In genomic region chr8:117672558-117672957, GRCm38 (mm10) we compare ENCODE assay signal across 28 mouse cellular contexts. TPM values are rescaled to one million over a fixed set of nuclear protein-coding genes. Genes with fewer than 3 reads are reported as not detected.
DNase-seq lines count a peak whose midpoint lies in the region; ATAC-seq and TF ChIP-seq lines count a peak whose summit lies in the region.
"Had no signal": no experiment of that assay in that cellular context is flagged by ENCODE, and none has a peak within 500 bp of the region (broad histone marks: within the 10 kb centered on the region; RNA-seq: fewer than 3 reads in every experiment).

No protein-coding gene starts in this region.

- no peak overlapping the region for H3K4me2 ChIP-seq in embryonic facial prominence, embryonic 11.5 days (ENCODE audit: low read depth, low read length)
- H3K4me2 ChIP-seq in CH12.LX (ENCODE audit: insufficient read depth, low read depth, poor library complexity, severe bottlenecking): peak overlapping the region; percentile 81
- H3K4me2 ChIP-seq in liver, postnatal 0 days (ENCODE audit: low read depth, low read length): no peak overlapping the region
- H3K4me2 ChIP-seq in hindbrain, embryonic 13.5 days: no peak overlapping the region

- no peak for TF ChIP-seq POLR2A in liver, adult 2 months (IDR thresholded peaks at IDR 0.05; ENCODE audit: extremely low read depth, insufficient read depth, low read length)
- TF ChIP-seq POLR2A in CH12.LX (IDR thresholded peaks at IDR 0.05; ENCODE audit: low read depth, low read length): no peak

- no peaks in the 10 kb centered on the region for H3K27me3 ChIP-seq in embryonic facial prominence, embryonic 11.5 days (ENCODE audit: control insufficient read depth, insufficient read depth, low read length)
- peaks cover 10% of the 10 kb centered on the region; the same call in 1 of the 2 replicates for H3K27me3 ChIP-seq in embryonic facial prominence, embryonic 10.5 days (replicated peaks; ENCODE audit: low read depth, poor library complexity, severe bottlenecking)
- no peaks in the 10 kb centered on the region for H3K27me3 ChIP-seq in liver, adult 2 months (ENCODE audit: control insufficient read depth, insufficient read depth, low read length)
- no peaks in the 10 kb centered on the region for H3K27me3 ChIP-seq in CH12.LX (replicated peaks)
- no peaks in the 10 kb centered on the region for H3K27me3 ChIP-seq in liver, postnatal 0 days (ENCODE audit: insufficient read depth, low read length)
- H3K27me3 ChIP-seq in hindbrain, embryonic 13.5 days: peaks cover 2% of the 10 kb centered on the region; the same call in 1 of the 2 replicates
- H3K27me3 ChIP-seq: Patski had no signal

- no peak overlapping the region for H3K9ac ChIP-seq in embryonic facial prominence, embryonic 11.5 days (replicated peaks; ENCODE audit: low read length)
- H3K9ac ChIP-seq in liver, adult 2 months (ENCODE audit: low read depth, low read length): peak overlapping the region; percentile 57
- H3K9ac ChIP-seq in CH12.LX (ENCODE audit: insufficient read depth, low read depth): no peak overlapping the region
- no peak overlapping the region for H3K9ac ChIP-seq in liver, postnatal 0 days (replicated peaks)
- no peak overlapping the region for H3K9ac ChIP-seq in hindbrain, embryonic 13.5 days

- H3K9me3 ChIP-seq in embryonic facial prominence, embryonic 11.5 days (replicated peaks; ENCODE audit: control insufficient read depth, low read length): no peaks in the 10 kb centered on the region
- no peaks in the 10 kb centered on the region for H3K9me3 ChIP-seq in embryonic facial prominence, embryonic 10.5 days
- H3K9me3 ChIP-seq in CH12.LX (replicated peaks; ENCODE audit: low read length): no peaks in the 10 kb centered on the region
- H3K9me3 ChIP-seq in liver, postnatal 0 days (ENCODE audit: low read length): no peaks in the 10 kb centered on the region
- no peaks in the 10 kb centered on the region for H3K9me3 ChIP-seq in hindbrain, embryonic 13.5 days
- H3K9me3 ChIP-seq: heart, embryonic 15.5 days; hindbrain, embryonic 10.5 days had no signal

- TF ChIP-seq CTCF in liver, adult 2 months (IDR thresholded peaks at IDR 0.05; ENCODE audit: low read depth, low read length): no peak
- TF ChIP-seq CTCF in CH12.LX (conservative IDR thresholded peaks at IDR 0.05 in 1 of 2, IDR thresholded peaks at IDR 0.05 in 1 of 2; ENCODE audit: low read depth in 2 of 2, low read length in 2 of 2): no peak
- TF ChIP-seq CTCF in liver, postnatal 0 days (IDR thresholded peaks at IDR 0.05; ENCODE audit: low read depth): no peak

- no peak overlapping the region for H3K27ac ChIP-seq in embryonic facial prominence, embryonic 11.5 days (replicated peaks; ENCODE audit: low read depth, low read length)
- no peak overlapping the region for H3K27ac ChIP-seq in embryonic facial prominence, embryonic 10.5 days (replicated peaks)
- H3K27ac ChIP-seq in liver, adult 2 months (replicated peaks; ENCODE audit: insufficient read depth, low read depth, low read length): peak overlapping the region; percentile 94
- H3K27ac ChIP-seq in CH12.LX (ENCODE audit: insufficient read depth, low read depth): no peak overlapping the region
- H3K27ac ChIP-seq in liver, postnatal 0 days (ENCODE audit: low read depth): peak overlapping the region; percentile 86
- H3K27ac ChIP-seq in hindbrain, embryonic 13.5 days: no peak overlapping the region
- H3K27ac ChIP-seq: heart, embryonic 15.5 days; hindbrain, embryonic 10.5 days; hindbrain, embryonic 14.5 days; hindbrain, postnatal 0 days had no signal

- TF ChIP-seq RAD21 in CH12.LX (IDR thresholded peaks at IDR 0.05; ENCODE audit: low read depth, low read length): no peak

- 88% methylated on average over 3 of the region's 3 CpGs for WGBS in embryonic facial prominence, embryonic 11.5 days
- 87% methylated on average over 3 of the region's 3 CpGs for WGBS in embryonic facial prominence, embryonic 10.5 days
- WGBS in liver, adult 2 months: 34% methylated on average over 3 of the region's 3 CpGs
- 62% methylated on average over 3 of the region's 3 CpGs for WGBS in liver, postnatal 0 days (ENCODE audit: insufficient replicate concordance)
- WGBS in hindbrain, embryonic 13.5 days: 72% methylated on average over 3 of the region's 3 CpGs

- dilution Hi-C loops in CH12.LX (cut with MboI; ENCODE audit: extremely low pct_ligation_motif_present, extremely low pct_unique_long_range_greater_than_20kb, low sequenced_read_pairs): no loop called here

- no peak overlapping the region for H3K4me3 ChIP-seq in embryonic facial prominence, embryonic 11.5 days (ENCODE audit: low read depth, low read length)
- no peak overlapping the region for H3K4me3 ChIP-seq in embryonic facial prominence, embryonic 10.5 days
- H3K4me3 ChIP-seq in liver, adult 2 months (ENCODE audit: insufficient read depth, low read depth, low read length): peak overlapping the region; percentile 11; the same call in 1 of the 2 replicates
- no peak overlapping the region for H3K4me3 ChIP-seq in CH12.LX (replicated peaks in 1 of 3; ENCODE audit: low read depth in 2 of 3, low read length in 2 of 3, poor library complexity in 1 of 3)
- H3K4me3 ChIP-seq in liver, postnatal 0 days (ENCODE audit: low read depth, low read length): no peak overlapping the region
- H3K4me3 ChIP-seq in hindbrain, embryonic 13.5 days: no peak overlapping the region

- peaks cover 22% of the 10 kb centered on the region; the same call in 1 of the 2 replicates for H3K79me2 ChIP-seq in liver, adult 2 months (ENCODE audit: control insufficient read depth, insufficient read depth, low read length)
- no peaks in the 10 kb centered on the region for H3K79me2 ChIP-seq in CH12.LX (replicated peaks; ENCODE audit: control insufficient read depth, extremely low read depth, insufficient read depth, poor library complexity, severe bottlenecking)

- H3K4me1 ChIP-seq in embryonic facial prominence, embryonic 11.5 days (ENCODE audit: control insufficient read depth, insufficient read depth, low read length): no peaks in the 10 kb centered on the region
- peaks cover 24% of the 10 kb centered on the region for H3K4me1 ChIP-seq in embryonic facial prominence, embryonic 10.5 days
- peaks cover 33% of the 10 kb centered on the region for H3K4me1 ChIP-seq in liver, adult 2 months (ENCODE audit: control insufficient read depth, insufficient read depth, low read length)
- H3K4me1 ChIP-seq in CH12.LX (ENCODE audit: control insufficient read depth in 1 of 2, insufficient read depth in 2 of 2): peaks cover 6 to 11% of the 10 kb centered on the region in 2 experiments; a peak in 3 of 4 replicates
- peaks cover 19% of the 10 kb centered on the region for H3K4me1 ChIP-seq in liver, postnatal 0 days (ENCODE audit: insufficient read depth)
- H3K4me1 ChIP-seq in hindbrain, embryonic 13.5 days (replicated peaks): 0 out of 2 replicates have a peak, but pooled peaks cover 5% of the 10 kb centered on the region

- H3K36me3 ChIP-seq in embryonic facial prominence, embryonic 11.5 days (replicated peaks; ENCODE audit: control insufficient read depth, insufficient read depth, low read depth, low read length): no peaks in the 10 kb centered on the region
- H3K36me3 ChIP-seq in embryonic facial prominence, embryonic 10.5 days (replicated peaks): no peaks in the 10 kb centered on the region
- no peaks in the 10 kb centered on the region for H3K36me3 ChIP-seq in liver, adult 2 months (ENCODE audit: control insufficient read depth, insufficient read depth, low read length)
- H3K36me3 ChIP-seq in CH12.LX (replicated peaks in 1 of 2; ENCODE audit: control insufficient read depth in 1 of 2, insufficient read depth in 1 of 2, low read length in 1 of 2): peaks cover 0 to 2% of the 10 kb centered on the region in 2 experiments
- no peaks in the 10 kb centered on the region for H3K36me3 ChIP-seq in liver, postnatal 0 days (replicated peaks; ENCODE audit: insufficient read depth, low read length)
- H3K36me3 ChIP-seq in hindbrain, embryonic 13.5 days: no peaks in the 10 kb centered on the region
- H3K36me3 ChIP-seq: G1E; heart, embryonic 15.5 days; hindbrain, embryonic 10.5 days had no signal

- in situ Hi-C loops in CH12.LX (cut with MboI; ENCODE audit: low pct_ligation_motif_present, low pct_unique_long_range_greater_than_20kb, low sequenced_read_pairs): no loop called here

- DNase-seq in embryonic facial prominence, embryonic 11.5 days (ENCODE audit: low spot score): no peak
- no peak for DNase-seq in embryonic facial prominence, embryonic 10.5 days (ENCODE audit: low spot score)
- peak; percentile 89 for DNase-seq in liver, adult 2 months (ENCODE audit: extremely low read depth, low read depth, low spot score)
- DNase-seq in liver: no peak
- DNase-seq in CH12.LX (ENCODE audit: extremely low read depth): no peak
- DNase-seq in liver, postnatal 0 days: peak; percentile 50
- no peak for DNase-seq in embryo, embryonic 10.5 days (ENCODE audit: low spot score)
- DNase-seq: adrenal gland, postnatal 10 days; adrenal gland, postnatal 36 days; cerebellum, adult 18-20 months; cerebellum, adult 9-10 months; cerebellum, postnatal 14 days; forebrain, postnatal 0 days; gastrocnemius, postnatal 25 days; heart, postnatal 10 days; heart, postnatal 36 days had no signal

- TF ChIP-seq EP300 in CH12.LX (IDR thresholded peaks at IDR 0.05; ENCODE audit: low read length): no peak
- peak; percentile 66 for TF ChIP-seq EP300 in liver, postnatal 0 days (IDR thresholded peaks at IDR 0.05; ENCODE audit: low read depth)

- 0 out of 2 replicates have a peak, but pooled peaks have one; percentile 39 for ATAC-seq in embryonic facial prominence, embryonic 11.5 days (replicated peaks; ENCODE audit: insufficient number of reproducible peaks, low FRiP score, low TSS enrichment, low read depth)
- peak; percentile 95 for ATAC-seq in liver, postnatal 0 days
- no peak for ATAC-seq in hindbrain, embryonic 13.5 days (ENCODE audit: low FRiP score)
- ATAC-seq: forebrain, embryonic 14.5 days; forebrain, postnatal 0 days; hindbrain, postnatal 0 days had no signal

RNA-seq across cellular contexts. Expression of gene Sdr42e1, which starts 0.9 kb away (rescaled TPM):
- polyA plus RNA-seq in embryonic facial prominence, embryonic 11.5 days (2014; fragmentation: Nextera tagmentation; extraction: Ambion mirVana): 0.79 and 1.6 TPM in 2 replicates
- polyA plus RNA-seq in embryonic facial prominence, embryonic 10.5 days (2016; fragmentation: Nextera tagmentation; extraction: Ambion mirVana): 0.62 and 1.0 TPM in 2 replicates
- total RNA-seq in liver, adult 2 months (2014; rRNA removed): 56.5 and 77.6 TPM in 2 replicates
- 124 and 131 TPM in 2 replicates for polyA plus RNA-seq in liver, adult 2 months (2012; rRNA removed)
- total RNA-seq in CH12.LX (2012; rRNA removed): 3.1 and 3.5 TPM in 2 replicates
- total RNA-seq in CH12.LX (2014; rRNA removed): 4.1 and 4.3 TPM in 2 replicates
- 2.3 and 2.7 TPM in 2 replicates for polyA plus RNA-seq in CH12.LX (2012; ENCODE audit: insufficient read length, low read depth)
- polyA plus RNA-seq in liver, postnatal 0 days (2015; fragmentation: Nextera tagmentation; extraction: Ambion mirVana): 12.6 and 12.8 TPM in 2 replicates
- 1.4 and 1.6 TPM in 2 replicates for polyA plus RNA-seq in hindbrain, embryonic 13.5 days (2015; fragmentation: Nextera tagmentation; extraction: Ambion mirVana)
- polyA plus RNA-seq: forebrain, embryonic 11.5 days; G1E had no signal

RNA-seq across cellular contexts. Expression of gene Hsd17b2, which starts 29.1 kb away (rescaled TPM):
- 0.32 TPM in 1 of 2 replicates, not detected in the other for polyA plus RNA-seq in embryonic facial prominence, embryonic 11.5 days (2014; fragmentation: Nextera tagmentation; extraction: Ambion mirVana)
- not detected in 2 replicates for polyA plus RNA-seq in embryonic facial prominence, embryonic 10.5 days (2016; fragmentation: Nextera tagmentation; extraction: Ambion mirVana)
- 228 and 380 TPM in 2 replicates for total RNA-seq in liver, adult 2 months (2014; rRNA removed)
- polyA plus RNA-seq in liver, adult 2 months (2012; rRNA removed): 234 and 259 TPM in 2 replicates
- not detected in 2 replicates for total RNA-seq in CH12.LX (2012; rRNA removed)
- not detected in 2 replicates for total RNA-seq in CH12.LX (2014; rRNA removed)
- not detected in 2 replicates for polyA plus RNA-seq in CH12.LX (2012; ENCODE audit: insufficient read length, low read depth)
- 189 and 204 TPM in 2 replicates for polyA plus RNA-seq in liver, postnatal 0 days (2015; fragmentation: Nextera tagmentation; extraction: Ambion mirVana)
- not detected in 2 replicates for polyA plus RNA-seq in hindbrain, embryonic 13.5 days (2015; fragmentation: Nextera tagmentation; extraction: Ambion mirVana)
- total RNA-seq: adrenal gland, adult 18-20 months; forebrain, postnatal 0 days; gastrocnemius, adult 8-10 months; gastrocnemius, postnatal 25 days; heart, adult 8-10 months; heart, postnatal 10 days; heart, postnatal 36 days; hindbrain, postnatal 0 days had no signal
- polyA plus RNA-seq: forebrain, embryonic 11.5 days; forebrain, embryonic 14.5 days; forebrain, postnatal 0 days; G1E; heart, embryonic 15.5 days; hindbrain, embryonic 10.5 days had no signal

Comparison
In these comparisons a context has a peak if more than half of its experiments do, and no peak if none do; other contexts are left out.
1. DNase-seq: peak in liver, adult 2 months (single experiment) and liver, postnatal 0 days (single experiment); none in embryonic facial prominence, embryonic 11.5 days (single experiment), embryonic facial prominence, embryonic 10.5 days (single experiment), liver (single experiment), CH12.LX (single experiment) and embryo, embryonic 10.5 days (single experiment).
2. H3K27ac ChIP-seq: peak in liver, adult 2 months (single experiment) and liver, postnatal 0 days (single experiment); none in embryonic facial prominence, embryonic 11.5 days (single experiment), embryonic facial prominence, embryonic 10.5 days (single experiment), CH12.LX (single experiment) and hindbrain, embryonic 13.5 days (single experiment).
3. RNA of gene Hsd17b2, which starts 29.1 kb away (polyA plus RNA-seq): 234 to 259 TPM in liver, adult 2 months and 189 to 204 TPM in liver, postnatal 0 days; 0.32 TPM in embryonic facial prominence, embryonic 11.5 days, not detected in embryonic facial prominence, embryonic 10.5 days, not detected in CH12.LX and not detected in hindbrain, embryonic 13.5 days; every median in the first group is over 100 times any median in the second.